Mouse (Mus musculus): Measurements from ENCODE around the gene Brd1. TPM values are rescaled to one million over a fixed set of nuclear protein-coding genes. Genes with fewer than 3 reads are reported as not detected.

Brd1 gene
- polyA plus RNA-seq, 1 experiment = 26.4 TPM

- H3K4me2 ChIP-seq (ENCODE audit: low read depth) = no peak overlapping the region
- H3K27me3 ChIP-seq (ENCODE audit: control insufficient read depth, insufficient read depth, insufficient read length) = no peaks in the 10 kb centered on the region
- no peak for TF ChIP-seq CEBPB (IDR thresholded peaks at IDR 0.05; ENCODE audit: insufficient read depth, poor library complexity, severe bottlenecking)
- TF ChIP-seq SRF (IDR thresholded peaks at IDR 0.05; ENCODE audit: control insufficient read depth, insufficient read length, low read depth) = no peak
- no peak for TF ChIP-seq USF1 (IDR thresholded peaks at IDR 0.05; ENCODE audit: low read depth)
- TF ChIP-seq TCF3 (IDR thresholded peaks at IDR 0.05; ENCODE audit: insufficient read length, low read depth) = no peak
- no peak for TF ChIP-seq POLR2A (IDR thresholded peaks at IDR 0.05; ENCODE audit: insufficient read length, low read depth)
- peaks cover 21% of the 10 kb centered on the region for H3K79me2 ChIP-seq (ENCODE audit: control insufficient read depth, insufficient read depth)
- no peak overlapping the region for H3ac ChIP-seq (ENCODE audit: control insufficient read depth, insufficient read length)
- no peaks in the 10 kb centered on the region for H3K36me3 ChIP-seq (ENCODE audit: control insufficient read depth, insufficient read depth)
- no peak overlapping the region for H3K4me3 ChIP-seq
These were observed 2.1 kb upstream of the Brd1 start for GRCm38 (mm10) chr15:88736166-88736565.

- Histone ChIP-seq H3K36me3 (ENCODE audit: control insufficient read depth, insufficient read depth) (peaks cover 25% of the 10 kb centered on the region), H3K27me3 (ENCODE audit: control insufficient read depth, insufficient read depth, insufficient read length) (no peaks in the 10 kb centered on the region), H3K79me2 (ENCODE audit: control insufficient read depth, insufficient read depth) (peaks cover 51% of the 10 kb centered on the region), H3K4me3 (peak overlapping the region; percentile 48), H3K4me2 (ENCODE audit: low read depth) (peak overlapping the region; percentile 86), H3ac (ENCODE audit: control insufficient read depth, insufficient read length) (peak overlapping the region; percentile 97)
- TF ChIP-seq E2F4 (IDR thresholded peaks at IDR 0.05; ENCODE audit: insufficient read depth) = no peak
- TF ChIP-seq MYOD1 (IDR thresholded peaks at IDR 0.05; ENCODE audit: control insufficient read depth in 1 of 3, insufficient read length in 2 of 3, low read depth in 2 of 3) = peak in 1 of 3 experiments; percentile 21
- TF ChIP-seq POLR2AphosphoS2 (IDR thresholded peaks at IDR 0.05; ENCODE audit: insufficient read length, low read depth) = peak; percentile 65
- peak; percentile 23 for TF ChIP-seq POLR2A (IDR thresholded peaks at IDR 0.05; ENCODE audit: insufficient read length, low read depth)
These were observed 837 bp downstream of the Brd1 start for GRCm38 (mm10) chr15:88733041-88733751.

GRCm38 (mm10) chr15:88732405-88733020, 1.5 kb downstream of the Brd1 start:
- Histone ChIP-seq H3K4me3 (peak overlapping the region; percentile 48), H3ac (ENCODE audit: control insufficient read depth, insufficient read length) (peak overlapping the region; percentile 97), H3K27me3 (ENCODE audit: control insufficient read depth, insufficient read depth, insufficient read length) (no peaks in the 10 kb centered on the region), H3K36me3 (ENCODE audit: control insufficient read depth, insufficient read depth) (peaks cover 27% of the 10 kb centered on the region), H3K79me2 (ENCODE audit: control insufficient read depth, insufficient read depth) (peaks cover 56% of the 10 kb centered on the region), H3K4me2 (ENCODE audit: low read depth) (peak overlapping the region; percentile 86)
- TF ChIP-seq TCF12 (IDR thresholded peaks at IDR 0.05; ENCODE audit: insufficient read depth, poor library complexity, severe bottlenecking) = no peak
- TF ChIP-seq E2F4 (IDR thresholded peaks at IDR 0.05; ENCODE audit: insufficient read depth) = no peak
- TF ChIP-seq POLR2A (IDR thresholded peaks at IDR 0.05; ENCODE audit: insufficient read length, low read depth) = no peak

GRCm38 (mm10) chr15:88730717-88731116, 3.3 kb downstream of the Brd1 start:
- Histone ChIP-seq H3K79me2 (ENCODE audit: control insufficient read depth, insufficient read depth) (peaks cover 70% of the 10 kb centered on the region), H3K27me3 (ENCODE audit: control insufficient read depth, insufficient read depth, insufficient read length) (no peaks in the 10 kb centered on the region), H3K4me2 (ENCODE audit: low read depth) (peak overlapping the region; percentile 86), H3ac (ENCODE audit: control insufficient read depth, insufficient read length) (no peak overlapping the region), H3K36me3 (ENCODE audit: control insufficient read depth, insufficient read depth) (peaks cover 37% of the 10 kb centered on the region), H3K4me3 (no peak overlapping the region)
- no peak for TF ChIP-seq POLR2A (IDR thresholded peaks at IDR 0.05; ENCODE audit: insufficient read length, low read depth)
- no peak for TF ChIP-seq CEBPB (IDR thresholded peaks at IDR 0.05; ENCODE audit: insufficient read depth, poor library complexity, severe bottlenecking)
- TF ChIP-seq POLR2AphosphoS2 (IDR thresholded peaks at IDR 0.05; ENCODE audit: insufficient read length, low read depth) = no peak

GRCm38 (mm10) chr15:88727204-88727603, 6.8 kb downstream of the Brd1 start:
- TF ChIP-seq MAX (IDR thresholded peaks at IDR 0.05; ENCODE audit: low read depth) = no peak
- no peak for TF ChIP-seq REST (IDR thresholded peaks at IDR 0.05; ENCODE audit: insufficient read depth, insufficient read length)
- TF ChIP-seq MYOD1 (IDR thresholded peaks at IDR 0.05; ENCODE audit: control insufficient read depth in 1 of 3, insufficient read length in 2 of 3, low read depth in 2 of 3) = no peak
- no peak for TF ChIP-seq SRF (IDR thresholded peaks at IDR 0.05; ENCODE audit: control insufficient read depth, insufficient read length, low read depth)
- TF ChIP-seq POLR2A (IDR thresholded peaks at IDR 0.05; ENCODE audit: insufficient read length, low read depth) = no peak
- TF ChIP-seq POLR2AphosphoS2 (IDR thresholded peaks at IDR 0.05; ENCODE audit: insufficient read length, low read depth) = no peak
- TF ChIP-seq USF1 (IDR thresholded peaks at IDR 0.05; ENCODE audit: low read depth) = no peak
- TF ChIP-seq E2F4 (IDR thresholded peaks at IDR 0.05; ENCODE audit: insufficient read depth) = no peak
- TF ChIP-seq TCF3 (IDR thresholded peaks at IDR 0.05; ENCODE audit: insufficient read length, low read depth) = no peak
- no peak for TF ChIP-seq CEBPB (IDR thresholded peaks at IDR 0.05; ENCODE audit: insufficient read depth, poor library complexity, severe bottlenecking)
- H3K79me2 ChIP-seq (ENCODE audit: control insufficient read depth, insufficient read depth) = peaks cover 94% of the 10 kb centered on the region
- H3K4me3 ChIP-seq = no peak overlapping the region
- H3ac ChIP-seq (ENCODE audit: control insufficient read depth, insufficient read length) = no peak overlapping the region
- peaks cover 64% of the 10 kb centered on the region for H3K36me3 ChIP-seq (ENCODE audit: control insufficient read depth, insufficient read depth)
- H3K4me2 ChIP-seq (ENCODE audit: low read depth) = no peak overlapping the region
- no peaks in the 10 kb centered on the region for H3K27me3 ChIP-seq (ENCODE audit: control insufficient read depth, insufficient read depth, insufficient read length)

GRCm38 (mm10) chr15:88725036-88725435, 9.0 kb downstream of the Brd1 start:
- TF ChIP-seq MAX (IDR thresholded peaks at IDR 0.05; ENCODE audit: low read depth) (no peak), SRF (IDR thresholded peaks at IDR 0.05; ENCODE audit: control insufficient read depth, insufficient read length, low read depth) (no peak), USF1 (IDR thresholded peaks at IDR 0.05; ENCODE audit: low read depth) (no peak), MYOG (IDR thresholded peaks at IDR 0.05; ENCODE audit: control insufficient read depth in 1 of 3, insufficient read depth in 1 of 3, insufficient read length in 2 of 3, low read depth in 2 of 3) (no peak), E2F4 (IDR thresholded peaks at IDR 0.05; ENCODE audit: insufficient read depth) (no peak), TCF3 (IDR thresholded peaks at IDR 0.05; ENCODE audit: insufficient read length, low read depth) (no peak), POLR2A (IDR thresholded peaks at IDR 0.05; ENCODE audit: insufficient read length, low read depth) (no peak), MYOD1 (IDR thresholded peaks at IDR 0.05; ENCODE audit: control insufficient read depth in 1 of 3, insufficient read length in 2 of 3, low read depth in 2 of 3) (no peak), REST (IDR thresholded peaks at IDR 0.05; ENCODE audit: insufficient read depth, insufficient read length) (no peak), TCF12 (IDR thresholded peaks at IDR 0.05; ENCODE audit: insufficient read depth, poor library complexity, severe bottlenecking) (no peak), CEBPB (IDR thresholded peaks at IDR 0.05; ENCODE audit: insufficient read depth, poor library complexity, severe bottlenecking) (no peak), POLR2AphosphoS2 (IDR thresholded peaks at IDR 0.05; ENCODE audit: insufficient read length, low read depth) (no peak)
- H3K4me2 ChIP-seq (ENCODE audit: low read depth) = no peak overlapping the region

More at GRCm38 (mm10) chr15:88725036-88725435, 9.0 kb downstream of the Brd1 start:
- Histone ChIP-seq H3K36me3 (ENCODE audit: control insufficient read depth, insufficient read depth) (peaks cover 70% of the 10 kb centered on the region), H3K4me3 (no peak overlapping the region), H3K79me2 (ENCODE audit: control insufficient read depth, insufficient read depth) (peaks cover 91% of the 10 kb centered on the region), H3K27me3 (ENCODE audit: control insufficient read depth, insufficient read depth, insufficient read length) (no peaks in the 10 kb centered on the region), H3ac (ENCODE audit: control insufficient read depth, insufficient read length) (no peak overlapping the region)

Measured in myocyte (in vitro differentiated cells).